Mouse (Mus musculus): ENCODE data around the gene Tgfbr3l.

The Tgfbr3l gene

DNA sequence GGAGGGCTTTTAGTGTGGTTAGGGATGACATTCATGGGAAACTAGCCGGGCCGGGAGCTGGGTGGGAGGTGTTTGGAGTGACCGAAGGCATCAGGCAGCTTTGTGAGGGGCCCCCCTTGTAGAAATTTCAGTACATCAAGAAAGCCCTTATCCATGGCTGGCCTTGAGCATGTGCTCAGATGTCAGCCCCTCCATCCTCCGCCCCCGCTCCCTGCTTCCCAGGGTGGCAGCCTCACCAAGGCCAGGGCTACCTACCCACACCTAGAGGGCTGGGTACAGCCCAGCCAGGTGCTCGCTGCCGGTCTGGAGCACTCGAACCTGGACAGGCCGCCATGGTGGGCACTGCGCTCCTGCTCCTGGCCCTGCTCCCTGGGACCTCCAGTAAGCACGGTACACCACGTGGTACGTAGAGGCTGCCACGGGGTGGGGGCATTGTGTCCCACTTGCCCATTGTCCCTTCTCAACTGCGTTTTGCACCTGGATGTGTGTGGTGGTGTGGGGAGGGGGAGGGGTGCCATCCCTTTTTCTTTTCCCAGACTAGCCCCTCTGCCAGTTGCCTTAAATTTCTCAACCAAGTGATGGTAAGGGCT, at the start of gene Tgfbr3l:
TSS of gene Tgfbr3l (plus strand) at position 264 of the 590 bp plus-strand sequence.
- no peak for DNase-seq

DNA sequence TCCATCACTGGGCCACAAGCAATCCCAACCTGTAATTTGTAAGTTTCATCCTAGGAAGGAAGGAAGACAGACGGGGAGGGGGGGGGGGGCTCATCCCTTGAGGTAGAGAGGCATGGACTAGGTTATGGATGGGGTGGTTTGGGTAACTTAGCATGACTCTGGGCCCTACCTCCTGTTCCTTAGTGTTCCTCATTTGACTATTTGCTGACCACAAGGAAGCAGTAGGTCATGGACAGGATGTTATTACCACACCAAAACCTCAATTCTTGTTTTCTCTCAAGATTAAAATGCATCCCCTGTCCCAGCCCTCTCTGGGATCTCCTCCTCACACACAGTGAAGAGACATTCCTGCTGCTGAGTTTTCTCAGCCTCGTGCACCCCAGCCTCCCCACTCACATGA, 46.7 kb upstream of the Tgfbr3l start:
- no peak for DNase-seq

DNA sequence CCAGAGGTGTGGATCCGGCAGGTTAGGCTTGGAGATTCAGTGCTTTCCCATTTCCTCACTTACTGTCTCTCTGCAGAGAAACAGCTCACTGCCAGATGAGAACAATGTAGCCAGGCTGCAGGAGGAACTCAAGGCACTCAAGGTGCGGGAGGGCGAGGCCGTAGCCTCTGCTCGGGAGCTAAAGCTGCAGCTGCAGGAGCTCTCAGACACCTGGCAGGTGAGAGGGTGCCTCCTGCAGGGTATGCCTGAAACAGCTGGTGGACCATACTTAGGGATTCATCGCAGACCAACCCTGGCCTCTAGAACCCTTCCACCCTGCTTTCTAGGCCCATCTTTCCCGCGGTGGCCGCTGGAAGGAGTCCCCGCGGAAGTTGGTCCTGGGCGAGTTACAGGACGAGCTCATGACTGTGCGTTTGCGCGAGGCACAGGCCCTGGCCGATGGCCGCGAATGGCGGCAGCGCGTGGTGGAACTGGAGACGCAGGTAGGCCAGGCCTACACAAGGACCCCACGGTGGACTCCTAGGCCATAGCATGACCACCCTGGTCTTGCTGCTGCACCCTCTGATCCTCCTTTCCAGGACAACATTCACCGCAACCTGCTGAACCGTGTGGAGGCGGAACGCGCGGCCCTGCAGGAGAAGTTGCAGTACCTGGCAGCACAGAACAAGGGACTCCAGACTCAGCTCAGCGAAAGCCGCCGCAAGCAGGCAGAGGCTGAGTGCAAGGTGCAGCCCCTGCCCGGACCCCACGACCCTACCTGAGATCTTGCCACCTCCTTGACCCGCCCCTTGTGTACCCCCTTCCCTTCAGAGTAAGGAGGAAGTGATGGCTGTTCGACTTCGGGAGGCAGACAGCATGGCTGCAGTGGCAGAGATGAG, 42.5 kb upstream of the Tgfbr3l start:
- no peak for DNase-seq

DNA sequence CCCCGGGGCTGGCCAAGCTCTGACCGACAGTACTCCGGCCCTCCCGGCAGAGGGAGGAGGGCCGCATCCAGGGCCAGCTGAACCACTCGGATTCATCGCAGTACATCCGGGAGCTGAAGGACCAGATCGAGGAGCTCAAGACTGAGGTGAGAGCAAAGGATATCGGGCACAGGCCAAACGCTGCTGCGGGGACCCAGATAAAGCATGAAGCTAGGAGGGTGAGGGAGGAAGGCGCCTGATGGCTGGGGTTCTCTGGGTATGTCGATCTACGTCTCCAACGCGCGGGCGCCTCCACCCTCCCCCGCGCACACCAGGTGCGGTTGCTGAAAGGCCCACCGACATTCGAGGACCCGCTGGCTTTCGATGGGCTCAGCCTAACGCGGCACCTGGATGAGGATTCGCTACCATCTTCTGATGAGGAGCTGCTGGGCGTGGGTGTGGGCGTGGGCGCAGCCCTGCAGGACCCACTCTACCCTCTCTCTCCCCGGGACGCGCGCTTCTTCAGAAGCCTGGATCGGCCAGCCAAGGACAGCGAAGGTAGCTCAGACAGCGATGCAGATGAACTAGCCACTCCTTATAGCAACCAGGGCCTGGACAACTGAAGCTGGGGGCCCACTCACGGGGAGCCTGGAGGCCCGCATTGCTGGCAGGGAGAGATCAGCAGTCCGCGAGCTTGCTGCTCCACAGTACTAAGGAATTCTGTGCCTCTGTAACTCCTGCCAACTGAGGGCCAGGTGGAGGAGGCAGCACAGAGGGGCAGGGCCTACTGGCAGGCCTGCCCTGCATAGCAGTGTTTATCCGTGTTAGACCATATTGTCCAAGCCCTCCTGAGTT, 41.6 kb upstream of the Tgfbr3l start:
- DNase-seq: no peak

DNA sequence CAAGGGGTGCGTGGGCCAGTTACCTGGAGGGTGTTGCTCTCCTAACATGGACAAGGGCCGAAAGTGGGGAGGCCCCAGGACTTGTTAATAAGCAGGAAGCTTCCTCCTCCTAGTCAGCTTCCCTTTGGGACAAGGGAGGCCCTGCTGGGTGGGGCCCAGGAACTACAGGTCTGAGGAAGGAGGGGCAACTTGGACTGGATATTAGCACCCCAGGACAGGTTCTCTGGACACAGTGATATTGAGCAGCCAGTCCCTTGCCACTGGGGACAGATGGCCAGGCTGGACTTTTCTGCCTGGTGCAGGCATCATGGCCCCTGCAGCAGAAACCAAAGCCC, 41.0 kb upstream of the Tgfbr3l start:
- DNase-seq: no peak

DNA sequence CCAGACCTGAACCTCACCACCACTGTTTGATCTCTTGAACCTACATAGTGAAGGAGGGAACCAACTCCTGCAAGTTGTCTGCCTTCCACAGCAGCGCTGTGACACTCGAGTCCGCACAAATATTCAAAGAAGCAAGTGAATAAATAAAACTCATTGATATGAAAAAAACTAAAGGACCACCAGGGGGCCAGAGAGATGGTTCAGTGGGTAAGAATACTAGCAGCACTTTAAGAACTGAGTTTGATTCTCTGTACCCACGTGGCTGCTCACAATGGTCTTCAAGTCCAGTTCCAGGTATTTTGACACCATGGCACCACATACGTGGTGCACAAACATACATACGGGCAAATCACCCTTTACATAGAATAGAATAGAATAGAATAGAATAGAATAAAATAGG, 36.9 kb upstream of the Tgfbr3l start:
- no peak for DNase-seq

DNA sequence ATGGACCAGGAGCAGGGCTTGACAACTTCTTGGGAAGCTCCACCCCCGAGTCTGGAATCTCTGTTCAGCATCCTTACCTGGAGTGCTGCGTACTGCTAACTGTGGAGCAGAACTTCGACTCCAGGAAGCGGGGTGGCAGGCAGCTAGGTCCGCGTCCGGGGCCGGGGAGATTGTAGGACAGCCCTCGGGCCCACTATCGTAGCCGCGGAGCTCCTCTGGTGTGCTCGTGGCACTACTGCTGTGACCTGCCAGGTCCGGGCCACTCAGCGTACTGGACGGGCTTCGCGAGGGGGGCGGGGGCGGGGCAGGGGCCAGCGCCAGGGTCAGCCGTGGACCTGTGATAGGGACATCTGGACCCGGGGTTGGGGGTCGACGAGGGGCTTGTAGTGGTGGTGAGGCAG, 35.2 kb upstream of the Tgfbr3l start:
- peak; percentile 15 for DNase-seq

DNA sequence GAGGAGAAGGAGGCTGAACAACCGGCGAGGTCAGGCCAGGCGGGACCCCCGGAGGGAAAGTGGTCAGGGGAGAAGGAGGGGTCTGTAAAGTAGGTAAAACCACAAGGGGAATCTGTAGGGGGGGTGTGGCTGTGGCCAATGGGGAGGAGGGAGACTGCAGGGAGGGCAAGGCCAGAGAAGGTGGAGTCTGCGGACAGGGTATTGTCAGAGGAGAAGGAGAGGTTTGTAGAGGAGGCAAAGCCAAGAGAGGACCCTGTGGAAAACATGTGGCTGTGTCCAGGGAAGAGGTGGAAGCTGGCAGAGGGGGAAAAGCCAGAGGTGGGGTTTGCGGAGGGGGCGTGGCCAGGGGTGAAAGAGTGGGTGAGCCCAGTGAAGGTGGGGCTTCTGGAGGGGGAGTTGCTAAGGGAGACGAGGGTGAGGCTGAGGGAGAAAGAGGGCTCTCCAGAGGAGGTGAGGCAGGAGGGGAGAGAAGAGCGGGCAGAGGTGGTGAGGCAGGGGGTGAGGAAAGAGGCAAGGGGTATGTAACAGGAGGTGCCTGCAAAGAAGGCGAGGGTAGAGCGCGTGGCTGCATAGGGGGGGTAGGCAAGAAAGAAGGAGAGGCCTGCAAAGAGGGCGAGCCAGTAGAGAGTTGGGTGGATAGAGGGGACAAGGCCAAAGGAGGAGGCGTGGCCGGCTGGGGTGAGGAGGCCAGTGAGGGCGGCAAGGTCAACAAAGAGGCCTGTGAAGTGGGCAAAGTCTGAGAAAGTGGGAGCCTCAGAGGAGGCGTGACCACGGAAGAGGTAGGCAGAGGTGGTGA, 34.6 kb upstream of the Tgfbr3l start:
- peak; percentile 51 for DNase-seq

DNA sequence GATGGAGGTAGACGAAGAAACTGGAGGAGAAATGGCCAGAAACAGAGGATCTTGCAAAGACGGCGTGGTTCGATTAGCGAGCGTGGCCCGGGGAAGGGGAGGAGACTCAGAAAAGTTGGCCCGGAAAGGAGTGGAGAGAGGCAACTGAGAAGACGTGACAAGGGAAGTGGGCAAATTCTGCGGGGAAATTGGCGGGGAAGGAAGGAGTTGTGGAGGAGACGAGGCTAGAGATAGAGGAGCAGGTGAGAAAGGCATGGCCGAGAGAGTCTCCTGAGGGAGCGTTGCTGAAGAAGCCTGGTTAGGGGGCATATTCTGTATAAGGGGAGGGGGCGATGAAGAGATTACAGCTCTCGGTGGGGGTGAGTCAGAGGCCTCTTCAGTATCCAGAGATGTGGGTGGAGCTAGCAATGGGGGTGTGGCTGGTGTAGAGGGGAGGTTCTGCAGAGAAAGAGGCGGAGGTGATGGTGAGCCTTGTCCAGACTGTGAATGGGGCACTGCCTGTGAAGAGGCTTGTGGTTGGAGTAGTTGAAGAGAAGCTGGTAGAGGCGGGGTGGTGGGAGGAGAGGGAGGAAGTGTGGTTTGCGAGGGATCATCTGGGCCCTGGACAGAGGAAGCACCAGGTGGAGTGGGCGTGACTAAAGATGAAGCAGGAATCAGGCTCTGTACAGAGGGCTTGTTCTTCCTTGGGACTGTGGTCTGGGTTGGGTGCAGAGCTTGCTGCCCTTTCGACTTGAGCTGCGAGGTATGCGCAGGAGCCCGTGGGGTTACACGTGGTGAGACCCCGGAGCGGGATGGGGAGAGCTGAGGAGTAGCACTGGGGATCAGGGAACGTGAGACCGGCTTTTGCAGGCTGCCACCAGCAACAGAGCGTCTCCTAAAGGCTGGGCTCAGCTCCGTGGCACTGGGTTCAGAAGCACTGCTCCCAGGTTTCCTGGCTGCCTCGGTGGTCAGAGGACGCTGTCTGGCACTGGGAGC, 33.7 kb upstream of the Tgfbr3l start:
- peak; percentile 39 for DNase-seq

DNA sequence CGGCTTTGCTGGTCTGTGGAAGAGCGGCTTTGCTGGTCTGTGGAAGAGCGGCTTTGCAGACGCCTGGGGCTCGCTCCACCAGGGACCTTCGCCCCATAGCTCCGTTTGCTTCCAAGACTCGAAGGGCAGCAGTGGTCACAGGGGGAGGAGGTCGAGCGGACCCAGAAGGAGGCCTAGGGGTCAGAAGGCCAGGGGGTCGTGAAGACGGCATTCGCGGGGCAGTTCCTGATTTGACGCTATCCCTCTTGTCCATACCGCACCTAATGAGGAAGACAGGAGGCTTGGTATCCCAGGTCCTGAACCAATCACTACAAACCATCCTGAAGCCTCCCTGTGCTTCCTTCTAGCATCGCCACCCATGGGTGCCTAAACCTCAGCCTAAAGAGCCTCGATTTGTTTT, 31.7 kb upstream of the Tgfbr3l start:
- no peak for DNase-seq

DNA sequence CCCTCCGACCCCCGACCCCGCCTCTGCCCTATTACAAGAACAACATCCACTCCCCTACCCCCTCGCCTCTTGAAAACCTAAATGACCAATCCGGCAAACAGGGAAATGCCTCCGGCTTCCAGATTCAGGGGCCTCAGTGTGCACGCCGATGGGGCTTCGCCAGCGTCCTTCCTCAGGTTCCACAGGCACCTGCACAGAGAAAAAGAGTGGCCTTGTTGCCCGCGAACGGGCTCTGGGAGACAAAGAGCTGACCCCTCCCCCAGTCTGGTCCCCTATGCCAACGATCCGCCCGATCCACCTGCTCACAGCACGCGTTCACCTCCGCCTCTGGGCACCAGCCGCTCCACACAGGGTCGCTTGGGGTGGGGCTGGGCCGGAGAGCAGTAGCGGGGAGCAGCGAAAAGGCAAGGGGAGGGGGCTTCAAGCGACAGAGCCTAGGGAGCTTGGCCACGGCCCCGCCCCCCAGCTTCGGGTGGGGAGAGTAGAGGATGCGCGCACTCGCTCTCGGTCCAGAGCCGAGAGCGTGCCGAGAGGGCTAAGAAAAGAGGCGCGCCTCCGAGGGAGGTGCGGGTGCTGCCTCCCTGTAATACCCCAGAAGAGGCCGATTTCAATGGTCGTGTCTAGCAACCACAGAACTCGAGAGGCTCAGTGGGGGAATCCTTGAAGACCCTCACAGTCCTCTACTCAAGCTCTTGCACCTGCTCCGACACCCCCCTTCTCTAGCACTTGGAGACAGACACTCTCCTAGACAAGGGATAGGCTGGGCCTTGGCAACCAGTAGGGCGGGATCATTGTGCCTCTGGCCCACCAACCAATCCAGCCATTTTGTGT, 31.0 kb upstream of the Tgfbr3l start, which contains the start of gene Prr36:
TSS of gene Prr36 (minus strand) at position 669 of the 831 bp plus-strand sequence.
- no peak for DNase-seq

DNA sequence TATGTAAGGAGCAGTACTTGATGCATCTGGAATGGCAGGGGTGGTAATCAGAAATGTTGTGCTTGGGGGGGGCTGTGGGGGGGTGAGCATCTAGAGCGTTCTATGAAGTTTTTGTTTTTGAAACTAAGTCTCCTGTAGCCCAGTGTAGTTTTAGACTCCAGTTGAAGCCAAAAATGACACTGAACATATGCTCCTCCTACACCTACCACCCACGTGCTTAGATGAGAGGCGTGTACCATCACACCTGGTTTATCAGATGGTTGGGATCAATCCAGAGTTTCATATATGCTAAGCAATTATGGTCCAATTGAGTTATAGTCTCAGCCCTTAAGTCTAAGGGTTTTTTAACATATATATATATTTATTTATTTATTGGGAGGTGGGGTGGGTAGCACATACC, 28.4 kb upstream of the Tgfbr3l start:
- no peak for DNase-seq

DNA sequence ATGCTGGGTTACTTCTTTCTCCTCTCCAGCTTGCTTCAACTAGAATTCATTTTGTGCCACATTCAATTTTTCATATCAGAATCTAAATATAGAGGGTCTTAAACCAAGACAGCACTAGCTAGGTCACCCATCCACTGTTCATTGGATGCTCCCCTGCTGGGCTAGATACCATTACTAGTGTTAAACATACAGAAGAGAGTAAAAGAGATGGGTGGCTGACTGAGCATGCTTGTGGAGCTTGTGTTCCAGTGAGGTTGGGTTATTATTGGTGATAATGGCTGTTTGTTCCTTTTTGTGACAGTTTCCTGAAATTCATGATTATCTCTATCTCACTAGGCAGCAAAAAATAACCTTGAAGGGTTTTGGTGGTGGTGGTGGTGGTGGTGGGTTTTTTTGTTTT, 26.0 kb upstream of the Tgfbr3l start:
- DNase-seq: no peak

DNA sequence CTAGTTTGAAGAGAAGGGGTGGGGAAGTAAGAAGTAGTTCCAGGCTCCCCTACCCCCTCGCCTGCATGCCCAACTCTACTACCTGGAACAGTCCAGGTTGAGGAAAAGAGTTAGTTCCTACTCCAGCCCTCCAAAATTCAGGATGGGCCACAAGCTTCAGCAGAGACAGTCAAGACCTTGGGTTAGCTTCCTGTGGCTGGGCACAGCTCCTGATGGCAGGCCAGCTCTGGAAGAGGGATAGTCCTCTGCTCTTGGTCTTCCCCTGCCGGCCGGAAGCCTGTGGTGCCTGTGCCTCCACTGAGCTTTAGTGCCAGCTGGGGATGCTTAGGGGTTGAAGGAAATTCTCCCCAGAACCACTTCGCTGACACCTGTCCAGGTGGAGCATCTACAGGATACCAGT, 21.7 kb upstream of the Tgfbr3l start:
- no peak for DNase-seq

DNA sequence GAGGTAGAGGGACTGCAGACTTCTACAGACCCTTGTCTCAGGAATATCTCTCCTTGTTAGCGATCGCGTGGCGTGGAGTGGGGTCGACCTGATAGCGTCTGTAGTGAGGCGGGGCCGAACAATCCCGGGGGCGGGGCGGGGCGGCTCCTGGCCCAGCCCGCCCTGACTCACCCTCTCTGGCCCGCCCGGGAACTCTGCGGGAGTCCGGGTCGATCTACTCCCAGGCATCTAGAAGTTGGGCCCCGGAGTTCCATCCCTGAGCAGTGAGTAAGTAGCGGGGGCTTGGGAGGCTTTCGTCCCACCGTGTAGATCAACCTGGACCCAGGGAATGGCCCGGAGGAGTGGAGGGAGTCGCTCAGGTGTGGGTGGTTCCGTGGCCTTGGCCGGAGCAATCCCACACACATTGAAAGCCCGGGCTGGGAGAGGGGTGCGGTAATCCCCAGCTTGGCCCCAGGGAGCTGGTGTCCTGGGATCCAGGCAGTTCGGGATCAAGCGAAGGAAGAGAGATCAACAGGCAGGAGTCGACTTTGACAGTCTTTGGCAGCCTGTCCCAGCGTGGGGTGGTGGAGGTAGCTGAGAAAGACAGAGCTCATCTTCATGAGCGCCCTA, 21.2 kb upstream of the Tgfbr3l start, which contains the start of gene Lrrc8e:
TSS of gene Lrrc8e (plus strand) at position 89 of the 609 bp plus-strand sequence.
- no peak for DNase-seq

DNA sequence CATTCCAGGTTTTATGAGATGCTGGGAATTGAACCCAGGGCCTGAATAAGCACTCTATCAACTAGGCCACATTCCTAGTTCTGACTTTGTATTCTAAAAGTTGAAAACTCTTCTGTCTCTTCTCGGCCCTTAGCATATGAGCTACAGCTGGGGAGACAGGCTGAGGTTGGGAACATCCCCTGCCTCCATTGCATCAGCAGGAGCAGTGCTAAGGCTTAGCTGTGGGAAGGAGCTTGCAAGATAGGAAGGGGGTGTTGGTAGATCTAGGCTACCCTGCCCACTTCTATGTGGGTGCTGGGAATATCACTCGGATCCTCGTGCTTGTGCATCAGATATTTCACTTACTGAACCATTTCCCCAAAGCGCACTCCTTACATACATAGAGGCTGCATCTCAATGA, 20.1 kb upstream of the Tgfbr3l start:
- no peak for DNase-seq

DNA sequence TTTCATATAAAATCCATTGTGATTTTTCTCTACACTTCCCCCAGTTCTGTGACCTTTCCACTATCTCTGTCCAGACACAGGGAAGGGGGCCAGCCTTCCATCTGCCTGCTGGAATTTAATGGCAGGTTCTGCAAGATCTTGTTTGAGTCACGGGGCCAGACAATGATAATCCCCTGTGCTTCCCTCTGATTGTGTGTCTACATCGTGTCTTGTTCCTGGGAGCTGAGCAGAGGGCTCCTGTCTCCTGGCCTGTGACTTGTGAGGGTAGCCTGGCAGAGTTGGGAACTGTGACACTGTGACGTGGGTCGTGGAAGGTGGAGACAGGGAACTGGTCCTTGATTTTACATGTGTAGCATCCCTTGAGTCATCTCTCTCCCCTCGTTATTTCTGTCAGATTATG, 18.2 kb upstream of the Tgfbr3l start:
- no peak for DNase-seq

DNA sequence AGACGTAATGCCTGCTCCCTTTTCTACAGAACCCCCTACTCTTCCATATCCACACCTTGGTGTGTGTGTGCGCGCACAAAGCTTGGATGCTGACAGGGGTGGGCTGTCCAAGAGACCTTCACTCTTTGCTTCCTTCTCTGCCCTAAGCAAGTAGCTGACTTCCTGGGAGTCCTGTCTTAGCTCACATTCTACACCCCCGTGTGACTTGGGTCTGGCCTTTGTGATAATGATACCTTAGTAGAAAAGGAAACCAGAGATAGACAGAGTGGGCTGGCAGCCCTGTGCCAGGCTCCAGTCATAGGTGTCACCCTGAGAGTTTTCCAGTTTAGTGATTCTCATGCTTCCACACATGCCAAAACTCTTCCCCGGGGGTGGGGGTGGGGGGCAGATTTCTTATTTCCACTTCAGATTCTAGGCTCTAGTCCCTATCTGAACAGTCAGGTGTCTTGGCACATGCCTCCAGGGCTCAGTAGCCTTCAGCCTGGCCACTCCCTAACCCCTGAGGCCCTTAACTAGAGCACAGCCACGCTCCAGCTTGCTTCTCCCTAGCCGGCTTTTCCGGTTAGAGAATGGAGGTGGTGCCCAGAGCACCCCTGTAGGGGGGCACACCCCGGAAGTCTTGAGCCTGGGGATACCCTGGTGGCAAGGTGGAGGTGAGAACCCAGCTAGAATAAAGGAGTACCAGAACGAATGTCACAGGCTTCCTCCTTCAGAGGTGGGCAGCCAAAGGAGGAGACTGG, 17.2 kb upstream of the Tgfbr3l start:
- no peak for DNase-seq

DNA sequence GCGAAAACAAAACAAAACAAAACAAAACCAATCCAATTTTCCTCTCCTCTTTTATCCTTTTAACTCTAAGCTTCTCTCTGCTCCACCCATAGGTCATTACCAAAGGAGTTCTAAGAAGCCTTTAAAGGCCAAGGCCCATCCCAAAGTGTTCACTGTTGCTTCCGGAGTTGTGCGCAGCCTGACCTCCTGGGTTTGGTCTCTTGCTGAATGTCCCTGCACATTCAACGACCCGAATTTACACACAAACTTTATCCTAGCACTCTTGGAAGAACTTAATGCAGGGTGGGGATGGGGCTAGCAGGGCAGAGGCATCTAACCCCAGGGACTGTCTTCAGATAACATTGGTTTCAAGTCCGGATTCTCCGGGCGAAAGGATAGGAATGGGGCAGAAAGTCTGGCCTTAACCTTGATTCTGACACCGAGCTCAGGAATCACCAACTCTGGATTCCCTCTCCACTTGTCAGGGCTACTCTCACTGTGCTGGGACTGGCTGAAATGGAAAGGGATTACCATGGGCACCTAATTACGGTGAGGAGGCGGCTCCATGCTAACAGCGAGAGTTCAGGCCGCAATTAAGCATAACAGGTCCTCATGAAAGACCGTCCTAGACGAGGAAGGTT, 10.1 kb upstream of the Tgfbr3l start:
- DNase-seq: peak; percentile 44

All from kidney, postnatal 14 days (tissue).